Mouse (Mus musculus) neural tube, embryonic 12.5 days (tissue): Measurements from ENCODE around the gene Sdccag8. TPM values are rescaled to one million over a fixed set of nuclear protein-coding genes. Genes with fewer than 3 reads are reported as not detected.

ENCODE experiments used
- ATAC-seq: fragments of 200-750 bp; cut with Nextera tagmentation; 2 replicates; pipeline ENCODE4 v1.8.0; 2017; ENCODE audit warnings: low read depth, mild to moderate bottlenecking, moderate TSS enrichment, moderate library complexity; ENCODE audit not compliant: low FRiP score
- H3K27ac ChIP-seq: fragments of 300-500 bp; sonication (generic); 2 replicates; pipeline ENCODE4 v1.5.1; 2016
- H3K27me3 ChIP-seq: fragments of 300-500 bp; sonication (generic); replicated peaks from 2 replicates; pipeline ENCODE4 v1.6.1; 2016; ENCODE audit warnings: mild to moderate bottlenecking
- H3K36me3 ChIP-seq: fragments of 300-500 bp; sonication (generic); 2 replicates; pipeline ENCODE4 v1.6.1; 2016; ENCODE audit warnings: mild to moderate bottlenecking
- H3K4me1 ChIP-seq: fragments of 300-500 bp; sonication (generic); 2 replicates; pipeline ENCODE4 v1.6.1; 2016
- H3K4me2 ChIP-seq: fragments of 300-500 bp; sonication (generic); replicated peaks from 2 replicates; pipeline ENCODE4 v1.6.1; 2016; ENCODE audit warnings: mild to moderate bottlenecking
- H3K4me3 ChIP-seq: fragments of 300-500 bp; sonication (generic); 2 replicates; pipeline ENCODE4 v1.5.1; 2016
- H3K9ac ChIP-seq: fragments of 300-500 bp; sonication (generic); 2 replicates; pipeline ENCODE4 v1.6.1; 2016; ENCODE audit warnings: mild to moderate bottlenecking
- H3K9me3 ChIP-seq: fragments of 300-500 bp; sonication (generic); 2 replicates; pipeline ENCODE4 v1.6.1; 2016; ENCODE audit warnings: mild to moderate bottlenecking
- WGBS: fragments of 180-500 bp; shearing (Covaris S2); methylation state at CpG from one replicate; pipeline ENCODE4 v1.1.7; 2016; 5-methylcytosine and 5-hydroxymethylcytosine counted together
- polyA plus RNA-seq: library from polyadenylated mRNA; unstranded; fragments of >200 nt; fragmentation: Nextera tagmentation; extraction: Ambion mirVana; gene quantifications from 2 replicates; pipeline ENCODE4 v1.2.1, GENCODE M21; 2016

The Sdccag8 gene
- polyA plus RNA-seq, result 19.4 and 22.0 TPM in 2 replicates

DNA sequence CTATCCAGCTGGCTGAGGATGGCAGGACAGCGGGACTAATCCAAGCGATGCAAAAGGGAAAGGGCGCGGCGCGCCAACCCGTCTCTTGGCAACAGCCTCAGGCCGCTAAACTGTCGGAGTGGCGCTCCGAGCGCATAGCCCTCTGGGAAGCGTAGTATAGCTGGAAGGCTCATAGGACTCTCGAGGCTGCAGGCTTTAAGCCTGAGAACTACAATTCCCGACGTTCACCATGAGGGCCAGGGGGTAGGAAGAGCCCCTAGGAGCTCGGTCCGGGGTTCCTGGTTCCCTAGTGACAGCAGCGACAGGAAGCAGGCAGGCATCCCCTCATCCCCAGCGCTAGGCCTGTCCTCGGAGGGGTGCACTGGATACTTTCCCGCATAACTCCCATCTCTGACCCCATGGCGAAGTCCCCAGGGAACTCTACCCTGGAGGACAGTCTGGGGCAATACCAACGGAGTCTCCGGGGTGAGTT lies at the start of gene Sdccag8:
Sdccag8 (plus strand) TSS at position 70 of the 472 bp plus-strand sequence.
- peak within 1 kb of the TSS; percentile 72 for H3K4me2 ChIP-seq
- peak within 1 kb of the TSS; percentile 100 for H3K27ac ChIP-seq
- peak within 1 kb of the TSS; percentile 92 for H3K4me3 ChIP-seq
- H3K9me3 ChIP-seq, result no peaks in the 10 kb centered on the region
- peak; percentile 95 for ATAC-seq
- no peaks in the 10 kb centered on the region for H3K36me3 ChIP-seq
- H3K9ac ChIP-seq, result peak within 1 kb of the TSS; percentile 97
- H3K27me3 ChIP-seq, result no peaks in the 10 kb centered on the region
- 1% methylated on average over 25 of the region's 25 CpGs for WGBS
- H3K4me1 ChIP-seq, result peaks cover 5% of the 10 kb centered on the region; the same call in 1 of the 2 replicates

DNA sequence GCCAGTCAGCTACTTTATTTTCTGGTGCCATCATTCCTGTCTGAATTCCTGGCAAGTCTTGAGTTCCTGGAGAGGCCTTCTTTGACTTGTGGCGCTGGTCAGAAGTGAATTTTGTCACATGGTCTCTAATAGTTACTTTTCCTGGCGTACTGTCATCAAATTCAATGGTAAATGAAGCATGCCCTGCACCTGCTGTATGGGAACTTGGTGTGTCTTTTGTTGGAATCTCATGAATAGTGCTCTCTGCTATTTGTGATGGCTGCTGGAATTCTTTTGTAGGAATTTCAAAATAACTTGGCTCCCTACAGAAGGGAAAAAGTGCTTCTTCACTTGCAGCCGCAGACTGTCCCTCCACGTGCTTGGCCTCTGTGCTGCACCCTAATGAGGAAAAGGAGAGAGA lies 39.9 kb upstream of the Sdccag8 start:
- Histone ChIP-seq H3K4me2 (no peak overlapping the region), H3K9ac (no peak overlapping the region), H3K36me3 (peaks cover 49% of the 10 kb centered on the region), H3K4me3 (no peak overlapping the region), H3K27me3 (no peaks in the 10 kb centered on the region), H3K9me3 (no peaks in the 10 kb centered on the region), H3K27ac (no peak overlapping the region), H3K4me1 (no peaks in the 10 kb centered on the region)
- ATAC-seq, result no peak
- 58% methylated on average over 4 of the region's 4 CpGs for WGBS

DNA sequence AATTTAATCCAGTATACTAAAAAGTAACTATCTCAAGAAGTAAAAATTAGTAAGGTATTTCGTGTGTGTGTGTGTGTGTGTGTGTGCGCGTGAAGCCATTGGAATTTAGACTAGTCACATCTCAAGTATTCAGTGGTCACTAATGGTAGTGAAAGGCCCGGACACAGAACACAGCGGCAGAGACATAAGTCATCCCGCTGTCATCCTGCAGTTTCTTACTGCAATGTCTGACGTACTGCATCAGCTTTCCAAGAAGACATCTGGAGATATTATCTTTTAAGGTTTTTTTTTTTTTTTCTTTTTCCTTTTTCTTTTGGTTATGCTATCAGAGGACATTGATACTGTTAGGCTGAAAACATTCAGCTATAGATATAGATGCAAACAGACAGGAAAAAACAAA lies 25.1 kb upstream of the Sdccag8 start:
- H3K4me1 ChIP-seq, result no peaks in the 10 kb centered on the region
- no peak overlapping the region for H3K27ac ChIP-seq
- WGBS, result 85% methylated on average over 7 of the region's 7 CpGs
- H3K4me3 ChIP-seq, result no peak overlapping the region
- no peaks in the 10 kb centered on the region for H3K9me3 ChIP-seq
- no peak overlapping the region for H3K9ac ChIP-seq
- H3K27me3 ChIP-seq, result no peaks in the 10 kb centered on the region
- H3K4me2 ChIP-seq, result no peak overlapping the region
- ATAC-seq, result no peak
- peaks cover 30% of the 10 kb centered on the region for H3K36me3 ChIP-seq

DNA sequence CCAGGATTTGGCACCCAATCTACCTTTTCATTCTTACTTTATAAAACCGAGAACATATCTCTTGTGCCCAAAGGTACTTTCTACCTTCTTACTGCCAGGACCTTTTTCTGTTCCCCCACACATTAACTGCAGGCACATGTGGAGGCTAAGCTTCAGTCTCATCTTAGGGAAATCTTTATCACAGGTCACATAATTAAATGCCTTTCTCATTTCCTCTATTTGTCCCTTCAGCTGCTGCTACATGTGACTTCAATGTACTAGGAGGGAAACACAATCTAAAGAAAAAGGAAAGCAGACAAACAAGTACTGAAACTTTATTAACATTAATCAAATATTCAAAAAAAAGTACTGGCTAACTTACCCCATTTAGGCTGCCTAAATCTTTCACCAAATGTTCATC lies 22.3 kb upstream of the Sdccag8 start:
- no peak for ATAC-seq

DNA sequence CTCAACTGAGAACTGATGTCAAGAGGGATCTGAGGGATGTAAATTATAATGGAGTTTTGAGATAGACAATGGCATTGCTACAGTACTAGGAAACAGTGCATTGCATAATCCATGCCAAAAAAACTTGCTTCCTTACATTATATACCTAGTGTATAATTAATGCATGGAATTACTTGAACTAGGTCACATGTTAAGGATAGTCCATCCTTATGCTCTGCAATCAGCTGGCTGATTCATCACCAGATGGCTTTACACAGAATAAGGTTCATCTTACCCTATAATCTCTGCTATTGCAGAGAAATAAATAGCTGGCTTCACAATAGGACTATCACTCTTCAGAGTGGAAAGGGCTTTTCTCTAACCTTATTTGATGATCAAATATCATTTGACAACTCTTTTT lies 15.8 kb upstream of the Sdccag8 start:
- H3K4me2 ChIP-seq, result no peak overlapping the region
- no peak overlapping the region for H3K9ac ChIP-seq
- no peak for ATAC-seq
- H3K4me3 ChIP-seq, result no peak overlapping the region
- peaks cover 11% of the 10 kb centered on the region; the same call in 1 of the 2 replicates for H3K4me1 ChIP-seq
- H3K27ac ChIP-seq, result no peak overlapping the region
- H3K9me3 ChIP-seq, result no peaks in the 10 kb centered on the region
- peaks cover 3% of the 10 kb centered on the region; the same call in 1 of the 2 replicates for H3K36me3 ChIP-seq
- no peaks in the 10 kb centered on the region for H3K27me3 ChIP-seq

More for the DNA sequence above, 22.3 kb upstream of the Sdccag8 start:
- Histone ChIP-seq H3K9me3 (no peaks in the 10 kb centered on the region), H3K9ac (no peak overlapping the region), H3K27ac (no peak overlapping the region), H3K4me3 (no peak overlapping the region), H3K4me1 (no peaks in the 10 kb centered on the region), H3K27me3 (no peaks in the 10 kb centered on the region), H3K4me2 (no peak overlapping the region), H3K36me3 (peaks cover 22% of the 10 kb centered on the region)
- 90% methylated on average over 1 of the region's 1 CpGs for WGBS

DNA sequence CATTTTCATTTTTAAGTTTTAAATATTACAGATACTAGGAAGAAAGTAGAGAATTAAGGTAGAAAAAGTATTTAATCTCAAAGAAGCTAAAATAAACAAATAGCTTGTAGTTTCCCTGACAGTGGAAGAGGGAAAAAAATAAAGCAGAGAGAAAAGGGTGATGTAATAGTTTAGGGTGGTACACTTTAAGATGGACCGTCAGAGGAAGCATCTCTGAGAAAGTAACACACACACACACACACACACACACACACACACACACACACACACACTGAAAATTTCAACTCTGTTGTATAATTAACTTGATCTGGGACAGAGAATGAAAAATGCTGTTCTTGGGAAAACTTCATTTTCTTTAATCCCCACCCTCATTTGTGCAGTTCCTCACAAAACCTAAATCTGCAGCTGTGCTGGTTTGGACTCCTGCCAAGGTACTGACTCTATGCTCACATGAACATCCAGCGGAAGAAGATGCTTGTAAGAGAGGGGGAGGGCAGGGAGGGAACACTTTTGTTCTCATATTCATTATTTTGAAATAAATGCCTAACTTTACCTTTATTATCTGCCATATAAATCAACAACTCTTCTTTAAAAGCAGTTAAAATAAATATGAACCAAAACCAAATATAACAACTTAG lies 13.6 kb upstream of the Sdccag8 start:
- H3K27me3 ChIP-seq, result no peaks in the 10 kb centered on the region
- H3K4me3 ChIP-seq, result no peak overlapping the region
- no peaks in the 10 kb centered on the region for H3K9me3 ChIP-seq
- no peak overlapping the region for H3K4me2 ChIP-seq
- H3K27ac ChIP-seq, result no peak overlapping the region
- H3K36me3 ChIP-seq, result peaks cover 3% of the 10 kb centered on the region; the same call in 1 of the 2 replicates
- ATAC-seq, result no peak
- H3K4me1 ChIP-seq, result peaks cover 11% of the 10 kb centered on the region; the same call in 1 of the 2 replicates
- no peak overlapping the region for H3K9ac ChIP-seq
- 48% methylated on average over 2 of the region's 2 CpGs for WGBS

DNA sequence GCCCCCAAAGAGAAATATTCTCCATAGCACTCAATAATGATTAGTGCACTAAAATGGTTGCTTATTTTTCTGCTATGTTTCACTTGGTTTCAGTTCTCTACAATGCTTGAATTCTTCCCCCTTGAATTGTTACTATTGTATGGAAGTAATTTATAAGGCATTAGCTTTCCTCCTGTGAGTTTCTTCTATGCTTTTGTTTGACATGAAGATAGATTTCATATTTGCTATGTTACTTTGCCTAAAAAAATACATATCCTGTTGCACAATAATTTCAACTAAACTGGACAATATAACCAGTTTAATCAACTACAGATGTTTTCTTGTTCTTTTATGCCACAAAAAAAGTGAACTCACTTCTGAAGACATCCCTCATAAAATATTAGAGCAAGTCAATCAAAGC lies 4.3 kb upstream of the Sdccag8 start:
- H3K4me2 ChIP-seq, result no peak overlapping the region
- H3K27ac ChIP-seq, result no peak overlapping the region
- no peaks in the 10 kb centered on the region for H3K9me3 ChIP-seq
- H3K36me3 ChIP-seq, result no peaks in the 10 kb centered on the region
- H3K4me1 ChIP-seq, result peaks cover 13% of the 10 kb centered on the region; the same call in 1 of the 2 replicates
- ATAC-seq, result no peak
- H3K9ac ChIP-seq, result no peak overlapping the region
- no peaks in the 10 kb centered on the region for H3K27me3 ChIP-seq
- no peak overlapping the region for H3K4me3 ChIP-seq

DNA sequence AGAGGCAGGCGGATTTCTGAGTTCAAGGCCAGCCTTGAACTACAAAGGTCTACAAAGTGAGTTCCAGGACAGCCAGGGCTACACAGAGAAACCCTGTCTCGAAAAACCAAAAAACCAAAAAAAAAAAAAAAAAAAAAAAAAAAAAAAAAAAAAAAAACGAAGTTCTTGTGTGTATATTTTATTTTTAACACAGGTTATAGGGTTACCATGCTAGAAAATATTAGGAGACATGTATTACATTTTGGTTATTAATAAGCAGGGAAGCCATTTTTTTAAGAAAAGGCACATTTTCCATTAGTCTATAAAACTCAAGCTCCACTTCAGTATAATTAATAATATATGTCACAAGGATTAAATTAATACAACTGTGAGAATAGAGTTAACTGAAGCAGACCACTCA lies 2.6 kb upstream of the Sdccag8 start:
- H3K4me1 ChIP-seq, result peaks cover 13% of the 10 kb centered on the region; the same call in 1 of the 2 replicates
- H3K27me3 ChIP-seq, result no peaks in the 10 kb centered on the region
- ATAC-seq, result no peak
- no peaks in the 10 kb centered on the region for H3K36me3 ChIP-seq
- H3K9me3 ChIP-seq, result no peaks in the 10 kb centered on the region
- H3K9ac ChIP-seq, result no peak overlapping the region
- H3K27ac ChIP-seq, result no peak overlapping the region
- peak overlapping the region; percentile 92; the same call in 1 of the 2 replicates for H3K4me3 ChIP-seq
- H3K4me2 ChIP-seq, result peak overlapping the region; percentile 72
- 85% methylated on average over 3 of the region's 3 CpGs for WGBS

DNA sequence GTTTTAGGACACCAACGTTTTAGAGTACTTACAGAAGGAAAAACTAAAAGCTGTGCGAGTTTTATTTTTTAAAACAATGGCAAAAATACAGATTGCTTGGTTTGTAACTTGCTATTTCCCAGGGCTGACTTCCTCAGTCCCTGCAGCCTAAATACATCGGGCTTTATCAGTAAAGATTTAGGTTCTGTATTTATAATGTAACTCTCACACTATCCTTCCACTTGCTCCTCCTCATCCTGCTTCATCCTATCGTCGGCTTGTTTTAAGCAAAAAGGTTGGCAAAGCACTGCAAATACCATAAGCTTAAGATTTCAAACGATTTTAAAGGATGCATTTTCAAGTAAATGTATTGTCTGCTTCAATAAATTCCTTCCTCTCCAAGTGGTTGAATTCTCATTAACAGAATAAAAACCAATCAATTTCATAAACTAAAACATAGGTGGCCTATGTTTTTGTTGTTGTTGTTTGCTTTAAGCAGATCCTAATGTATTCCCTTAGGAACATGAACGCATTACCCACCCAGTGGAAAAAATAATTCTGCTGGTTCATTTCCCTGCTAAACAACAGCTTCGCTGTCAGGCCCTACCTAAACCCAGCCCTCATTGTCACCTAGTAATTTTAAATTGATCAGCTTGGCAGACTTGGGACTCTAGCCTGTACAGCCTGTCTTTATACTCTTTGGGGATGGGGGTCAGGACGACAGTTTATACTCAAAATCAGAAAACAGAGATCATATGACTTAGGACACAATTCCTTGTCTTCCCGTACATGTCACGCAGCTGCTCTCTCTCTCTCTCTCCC lies 1.8 kb upstream of the Sdccag8 start:
- H3K27me3 ChIP-seq, result no peaks in the 10 kb centered on the region
- WGBS, result 24% methylated on average over 11 of the region's 11 CpGs
- H3K36me3 ChIP-seq, result no peaks in the 10 kb centered on the region
- peak overlapping the region; percentile 72 for H3K4me2 ChIP-seq
- peak overlapping the region; percentile 92 for H3K4me3 ChIP-seq
- no peak for ATAC-seq
- peak overlapping the region; percentile 97 for H3K9ac ChIP-seq
- peak overlapping the region; percentile 100 for H3K27ac ChIP-seq
- no peaks in the 10 kb centered on the region for H3K9me3 ChIP-seq
- H3K4me1 ChIP-seq, result peaks cover 13% of the 10 kb centered on the region; the same call in 1 of the 2 replicates

DNA sequence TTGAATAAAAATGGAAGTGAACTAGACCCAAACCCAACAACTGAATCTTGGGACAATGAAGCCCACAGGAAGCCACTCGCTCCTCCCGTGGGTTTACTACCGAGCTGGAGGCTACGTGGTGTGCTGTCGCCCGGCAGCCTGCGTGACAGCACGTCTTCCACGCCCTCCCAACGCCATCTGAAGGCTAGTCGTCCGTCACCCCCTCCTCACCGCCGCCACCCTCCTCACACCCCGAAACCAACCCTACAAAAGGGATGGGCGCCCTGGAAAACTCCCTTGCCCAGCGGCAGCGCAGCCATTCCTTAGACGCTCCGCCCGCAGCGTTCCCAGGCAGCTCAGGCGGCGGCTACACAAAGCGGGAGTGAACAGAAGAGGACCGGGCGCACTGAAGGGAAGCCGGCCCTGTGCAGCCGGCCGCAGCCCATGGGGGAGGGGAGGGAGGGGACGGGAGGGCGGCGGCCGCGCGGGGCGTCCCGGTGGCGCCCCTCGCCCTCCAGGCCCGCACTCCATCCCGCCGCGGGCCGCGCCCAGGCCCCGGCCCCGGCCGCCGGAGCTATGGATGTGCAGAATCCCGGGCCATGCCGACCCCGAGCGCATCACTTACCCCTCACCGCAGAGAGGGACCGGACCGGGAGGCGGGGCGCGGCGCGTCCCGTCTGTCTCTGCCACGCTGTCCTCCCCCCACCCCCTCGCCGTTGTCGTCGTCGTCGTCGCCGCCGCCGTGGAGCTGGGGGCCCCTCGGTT lies 996 bp upstream of the Sdccag8 start:
- H3K27ac ChIP-seq, result peak overlapping the region; percentile 100
- ATAC-seq, result peak; percentile 62
- H3K9me3 ChIP-seq, result no peaks in the 10 kb centered on the region
- H3K4me2 ChIP-seq, result peak overlapping the region; percentile 72
- H3K4me1 ChIP-seq, result peaks cover 13% of the 10 kb centered on the region; the same call in 1 of the 2 replicates
- H3K27me3 ChIP-seq, result no peaks in the 10 kb centered on the region
- peak overlapping the region; percentile 92 for H3K4me3 ChIP-seq
- H3K36me3 ChIP-seq, result no peaks in the 10 kb centered on the region
- WGBS, result under 1% methylated on average over 75 of the region's 75 CpGs
- H3K9ac ChIP-seq, result peak overlapping the region; percentile 97

DNA sequence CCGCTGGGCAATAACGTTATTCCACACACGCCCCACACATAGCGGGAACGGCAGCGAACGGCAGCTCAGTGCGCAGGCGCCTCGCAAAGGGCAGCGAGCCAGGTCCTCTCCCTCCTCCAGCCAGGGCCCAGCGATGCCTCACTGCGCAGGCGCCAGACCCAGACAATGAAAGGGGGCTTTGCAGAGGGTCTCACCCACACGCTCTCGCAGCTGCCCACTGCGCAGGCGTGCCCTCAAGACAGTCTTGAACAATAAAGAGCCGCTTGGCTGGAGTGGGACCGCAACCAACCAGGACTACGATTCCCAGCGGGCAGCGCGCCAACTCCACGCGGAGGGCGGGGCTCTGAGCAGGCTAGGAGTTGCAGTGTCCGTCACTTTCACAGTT lies 432 bp upstream of the Sdccag8 start, which contains the start of gene Cep170:
Cep170 (minus strand) TSS at position 32 of the 385 bp plus-strand sequence.
- no peaks in the 10 kb centered on the region for H3K27me3 ChIP-seq
- H3K9ac ChIP-seq, result peak within 1 kb of the TSS; percentile 97
- peak within 1 kb of the TSS; percentile 92 for H3K4me3 ChIP-seq
- peak within 1 kb of the TSS; percentile 100 for H3K27ac ChIP-seq
- H3K36me3 ChIP-seq, result no peaks in the 10 kb centered on the region
- H3K9me3 ChIP-seq, result no peaks in the 10 kb centered on the region
- ATAC-seq, result peak; percentile 97
- H3K4me2 ChIP-seq, result peak within 1 kb of the TSS; percentile 72
- H3K4me1 ChIP-seq, result peaks cover 8% of the 10 kb centered on the region; the same call in 1 of the 2 replicates
- 0% methylated on average over 28 of the region's 28 CpGs for WGBS

DNA sequence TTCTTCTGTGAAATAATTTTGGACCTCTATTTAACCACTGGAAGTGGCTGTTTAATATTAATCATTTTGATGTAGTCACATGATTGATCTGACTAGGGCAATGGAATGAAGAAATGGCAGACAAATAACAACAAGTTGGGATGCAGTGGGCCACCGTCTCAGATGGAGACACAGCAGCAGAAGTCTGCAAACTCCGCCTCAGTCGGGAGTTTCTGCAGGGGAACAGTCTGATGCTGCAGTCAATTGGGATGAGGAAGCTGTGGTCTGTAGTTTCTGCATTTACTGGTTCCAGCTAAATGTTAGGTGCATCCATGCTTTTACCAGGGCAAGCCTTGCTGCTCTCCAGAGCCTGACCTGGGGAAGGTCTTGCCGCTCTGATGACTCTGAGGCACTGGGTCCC lies 2.3 kb downstream of the Sdccag8 start:
- 93% methylated on average over 4 of the region's 4 CpGs for WGBS
- H3K36me3 ChIP-seq, result no peaks in the 10 kb centered on the region
- no peak overlapping the region for H3K4me3 ChIP-seq
- no peaks in the 10 kb centered on the region for H3K27me3 ChIP-seq
- H3K9me3 ChIP-seq, result no peaks in the 10 kb centered on the region
- ATAC-seq, result no peak
- no peak overlapping the region for H3K27ac ChIP-seq
- no peak overlapping the region for H3K4me2 ChIP-seq
- H3K9ac ChIP-seq, result no peak overlapping the region
- no peaks in the 10 kb centered on the region for H3K4me1 ChIP-seq
